Mouse (Mus musculus) limb, embryonic 12.5 days (tissue): ENCODE results near the gene C1d. TPM values are rescaled to one million over a fixed set of nuclear protein-coding genes. Genes with fewer than 3 reads are reported as not detected.
A peak's percentile ranks its signal among the peaks of the same experiment; 100 is the strongest.
"Not testable (repeated sequence)": the region's sequence is repeated elsewhere in the genome, so short reads cannot be mapped to it uniquely, and the experiment has no call there.

Source experiments
- ATAC-seq: fragments of 200-750 bp; cut with Nextera tagmentation; 2 replicates; pipeline ENCODE4 v1.8.0; 2017; ENCODE audit warnings: low read depth, moderate TSS enrichment; ENCODE audit not compliant: insufficient number of reproducible peaks, insufficient read depth, low FRiP score, low TSS enrichment
- H3K27ac ChIP-seq: fragments of 300-500 bp; sonication (generic); 2 replicates; pipeline ENCODE4 v1.5.1; 2016; ENCODE audit warnings: mild to moderate bottlenecking, moderate library complexity
- H3K27me3 ChIP-seq: fragments of 300-500 bp; sonication (generic); 2 replicates; pipeline ENCODE4 v1.6.1; 2016; ENCODE audit warnings: mild to moderate bottlenecking, moderate library complexity
- H3K36me3 ChIP-seq: fragments of 300-500 bp; sonication (generic); 2 replicates; pipeline ENCODE4 v1.6.1; 2016; ENCODE audit warnings: mild to moderate bottlenecking, moderate library complexity
- H3K4me1 ChIP-seq: fragments of 300-500 bp; sonication (generic); replicated peaks from 2 replicates; pipeline ENCODE4 v1.6.1; 2016
- H3K4me2 ChIP-seq: fragments of 300-500 bp; sonication (generic); 2 replicates; pipeline ENCODE4 v1.6.1; 2016; ENCODE audit warnings: mild to moderate bottlenecking, moderate library complexity
- H3K4me3 ChIP-seq: fragments of 300-500 bp; sonication (generic); replicated peaks from 2 replicates; pipeline ENCODE4 v1.5.1; 2016; ENCODE audit warnings: mild to moderate bottlenecking
- H3K9ac ChIP-seq: fragments of 300-500 bp; sonication (generic); replicated peaks from 2 replicates; pipeline ENCODE4 v1.6.1; 2016; ENCODE audit warnings: mild to moderate bottlenecking, moderate library complexity
- H3K9me3 ChIP-seq: fragments of 300-500 bp; sonication (generic); 2 replicates; pipeline ENCODE4 v1.6.1; 2016; ENCODE audit warnings: mild to moderate bottlenecking, moderate library complexity
- WGBS: fragments of 180-500 bp; shearing (Covaris S2); methylation state at CpG from one replicate; pipeline ENCODE4 v1.1.7; 2016; 5-methylcytosine and 5-hydroxymethylcytosine counted together
- polyA plus RNA-seq: library from polyadenylated mRNA; unstranded; fragments of >200 nt; fragmentation: Nextera tagmentation; extraction: Ambion mirVana; gene quantifications from 2 replicates; pipeline ENCODE4 v1.2.1, GENCODE M21; 2016

C1d gene
- polyA plus RNA-seq: 103 and 108 TPM in 2 replicates

DNA sequence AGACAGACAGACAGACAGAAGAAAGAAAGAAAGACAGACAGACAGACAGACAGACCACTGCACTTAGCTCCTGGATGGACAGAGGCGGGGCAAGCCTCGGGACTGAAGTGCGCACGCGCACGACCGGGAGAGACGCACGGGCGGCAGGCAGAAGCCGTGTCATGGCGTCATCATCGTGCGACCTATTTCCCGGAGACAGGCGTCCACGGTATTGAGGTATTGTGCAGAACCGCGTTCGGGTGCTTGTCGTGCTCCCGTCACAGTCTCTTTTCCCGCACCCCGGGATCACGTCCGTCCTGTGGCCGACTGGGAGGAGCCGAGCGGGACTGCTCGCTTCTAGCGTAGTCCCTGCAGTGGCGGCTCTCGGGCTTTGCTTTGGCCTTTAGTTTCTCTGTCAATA lies at the start of gene C1d:
C1d (plus strand) TSS at position 137 of the 400 bp plus-strand sequence.
- Histone ChIP-seq H3K36me3 (no peaks in the 10 kb centered on the region), H3K9ac (peak within 1 kb of the TSS; percentile 78), H3K4me3 (peak within 1 kb of the TSS; percentile 74), H3K9me3 (no peaks in the 10 kb centered on the region), H3K4me2 (peak within 1 kb of the TSS; percentile 65), H3K4me1 (peaks cover 9% of the 10 kb centered on the region; the same call in 1 of the 2 replicates), H3K27ac (peak within 1 kb of the TSS; percentile 83), H3K27me3 (peaks cover 22% of the 10 kb centered on the region)
- ATAC-seq: peak; percentile 84
- under 1% methylated on average over 23 of the region's 33 CpGs for WGBS

DNA sequence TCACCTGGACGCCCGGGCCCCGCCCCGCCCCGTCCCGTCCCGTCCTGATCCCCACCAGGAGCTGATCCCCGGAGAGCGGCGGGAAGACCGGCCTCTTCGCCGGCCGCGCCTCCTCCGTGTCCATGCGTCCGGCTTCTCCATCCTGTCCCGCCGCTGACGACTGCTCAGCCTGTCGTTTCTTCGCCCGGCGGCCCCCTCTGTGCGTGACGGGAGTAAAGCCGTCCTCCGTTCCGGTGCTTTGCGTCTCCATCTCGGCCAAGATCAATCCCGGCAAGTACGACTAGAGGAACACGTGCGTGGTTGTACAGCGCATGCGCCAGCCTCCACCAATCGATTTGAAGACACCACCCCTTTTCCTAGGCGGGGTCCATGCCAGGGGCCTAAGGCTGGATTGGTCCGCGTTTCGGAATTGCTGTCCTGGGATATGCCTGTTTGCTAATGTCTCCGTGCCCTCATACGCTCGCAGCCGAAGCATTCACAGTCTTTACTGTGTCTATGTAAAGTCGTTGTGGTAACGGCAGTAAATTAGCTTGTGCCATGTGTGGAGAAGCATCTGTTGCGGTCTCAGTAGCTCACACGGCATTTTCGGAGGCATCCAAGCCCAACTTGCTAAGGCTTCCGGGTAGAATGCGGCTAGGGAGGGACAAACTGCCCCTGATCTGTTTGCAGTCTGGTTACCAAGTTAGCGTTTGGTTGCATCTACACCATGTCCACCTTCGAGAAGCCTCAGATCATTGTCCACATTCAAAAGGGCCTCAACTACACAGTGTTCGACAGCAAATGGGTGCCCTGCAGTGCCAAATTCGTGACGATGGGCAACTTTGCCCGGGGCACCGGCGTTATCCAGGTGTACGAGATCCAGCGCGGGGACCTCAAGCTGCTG lies 45.9 kb upstream of the C1d start, which contains the start of gene Pno1:
Pno1 (minus strand) TSS at position 311 of the 883 bp plus-strand sequence.
- Histone ChIP-seq H3K4me3 (peak within 1 kb of the TSS; percentile 90), H3K36me3 (peaks cover 22% of the 10 kb centered on the region), H3K27me3 (no peaks in the 10 kb centered on the region), H3K27ac (peak within 1 kb of the TSS; percentile 84), H3K4me2 (peak within 1 kb of the TSS; percentile 67), H3K9me3 (no peaks in the 10 kb centered on the region), H3K9ac (peak within 1 kb of the TSS; percentile 68), H3K4me1 (peaks cover 18% of the 10 kb centered on the region)
- peak; percentile 99 for ATAC-seq
- WGBS: under 1% methylated on average over 65 of the region's 65 CpGs

DNA sequence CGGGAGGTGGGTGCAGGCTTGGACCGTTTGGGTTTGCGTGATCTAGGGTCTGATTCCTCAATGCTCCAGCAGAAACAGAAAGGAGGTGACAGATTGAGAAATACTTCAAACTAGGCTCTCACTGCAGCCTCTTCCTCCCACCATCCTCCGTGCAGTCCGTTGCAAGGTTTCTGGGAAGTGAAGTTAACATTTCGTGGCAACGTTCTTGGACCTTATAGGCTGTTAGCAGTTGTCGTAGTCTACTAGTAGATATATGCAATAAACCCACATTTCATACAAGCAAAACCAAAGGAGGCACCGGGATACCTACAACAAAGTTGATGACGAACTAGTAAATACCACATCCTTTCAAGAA lies 45.3 kb upstream of the C1d start:
- WGBS: 2% methylated on average over 10 of the region's 10 CpGs
- Histone ChIP-seq H3K27me3 (no peaks in the 10 kb centered on the region), H3K4me2 (peak overlapping the region; percentile 67), H3K4me3 (peak overlapping the region; percentile 90), H3K27ac (peak overlapping the region; percentile 84), H3K9me3 (no peaks in the 10 kb centered on the region), H3K36me3 (peaks cover 20% of the 10 kb centered on the region), H3K9ac (peak overlapping the region; percentile 68), H3K4me1 (peaks cover 18% of the 10 kb centered on the region)
- no peak for ATAC-seq

DNA sequence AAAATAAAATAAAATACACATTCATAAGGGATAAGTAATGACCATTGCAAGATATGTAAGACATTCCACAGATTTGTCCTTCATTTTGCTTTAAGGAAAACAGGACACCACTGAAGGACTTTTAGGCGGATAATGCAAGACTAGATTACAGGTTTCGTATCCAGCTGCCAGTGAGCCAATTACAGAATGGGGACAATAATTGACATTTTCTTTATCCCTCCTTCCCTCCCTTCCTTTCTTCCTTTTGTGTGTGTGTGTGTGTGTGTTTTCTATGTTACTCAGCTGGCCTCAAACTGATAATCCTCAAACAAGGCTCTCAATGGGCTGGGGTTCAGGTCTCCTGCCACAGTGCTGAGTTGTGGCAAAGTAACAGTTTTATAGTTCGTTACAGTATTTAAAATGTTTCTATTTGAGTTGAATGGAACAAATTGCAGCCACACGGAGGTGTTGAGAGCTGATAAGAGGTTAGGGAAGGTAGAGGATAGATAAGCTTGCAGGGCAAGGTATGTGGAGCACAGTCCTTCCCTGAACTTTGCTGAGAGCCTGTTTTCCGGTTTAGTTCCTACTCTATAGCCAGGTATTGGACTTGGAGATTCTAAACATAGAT lies 44.4 kb upstream of the C1d start:
- Histone ChIP-seq H3K4me2 (peak overlapping the region; percentile 67), H3K4me3 (peak overlapping the region; percentile 90; the same call in 1 of the 2 replicates), H3K27ac (no peak overlapping the region), H3K9ac (no peak overlapping the region), H3K4me1 (peaks cover 18% of the 10 kb centered on the region), H3K27me3 (no peaks in the 10 kb centered on the region), H3K9me3 (no peaks in the 10 kb centered on the region), H3K36me3 (peaks cover 14% of the 10 kb centered on the region; the same call in 1 of the 2 replicates)
- 87% methylated on average over 5 of the region's 5 CpGs for WGBS
- no peak for ATAC-seq

DNA sequence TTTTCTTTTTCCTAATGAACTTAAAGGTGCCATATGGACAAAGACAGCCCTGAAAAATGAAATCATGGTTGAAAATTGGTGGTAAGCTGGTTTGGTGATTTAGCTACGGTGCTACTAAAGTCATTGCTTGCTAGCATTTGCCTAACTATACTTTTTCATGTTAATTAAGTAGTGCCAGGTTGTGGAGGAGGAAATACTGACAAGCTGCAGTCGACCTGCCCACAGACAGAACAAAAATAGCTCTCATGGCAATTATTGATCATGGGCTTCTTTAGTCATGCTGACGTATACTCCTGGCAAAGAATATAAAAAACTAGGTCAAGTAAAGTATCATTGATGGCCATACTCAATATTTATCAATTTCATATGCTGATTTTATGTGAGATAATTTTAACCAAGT lies 41.9 kb upstream of the C1d start:
- H3K4me3 ChIP-seq: no peak overlapping the region
- no peak overlapping the region for H3K4me2 ChIP-seq
- WGBS: 90% methylated on average over 3 of the region's 3 CpGs
- no peaks in the 10 kb centered on the region for H3K27me3 ChIP-seq
- no peak overlapping the region for H3K9ac ChIP-seq
- no peaks in the 10 kb centered on the region for H3K9me3 ChIP-seq
- H3K27ac ChIP-seq: no peak overlapping the region
- peaks cover 1% of the 10 kb centered on the region; the same call in 1 of the 2 replicates for H3K36me3 ChIP-seq
- no peak for ATAC-seq
- peaks cover 14% of the 10 kb centered on the region for H3K4me1 ChIP-seq

DNA sequence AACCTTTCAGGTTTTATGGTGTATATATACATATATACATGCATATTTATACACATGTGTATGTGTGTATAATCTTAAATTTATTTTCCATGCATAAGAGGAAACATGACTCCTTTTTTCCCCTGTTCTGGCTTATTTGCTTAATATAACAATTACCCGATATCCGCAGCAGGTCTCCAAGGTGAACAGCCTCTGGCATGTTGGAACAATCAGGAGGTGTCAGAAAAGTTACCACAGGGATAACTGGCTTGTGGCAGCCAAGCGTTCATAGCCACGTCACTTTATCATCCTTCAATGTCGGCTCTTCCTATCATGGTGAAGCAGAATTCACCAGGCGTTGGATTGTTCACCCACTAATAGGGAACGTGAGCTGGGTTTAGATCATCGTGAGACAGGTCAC lies 36.3 kb upstream of the C1d start:
- ATAC-seq: no peak
- Histone ChIP-seq H3K4me3 (no peak overlapping the region), H3K9me3 (no peaks in the 10 kb centered on the region), H3K36me3 (peaks cover 38% of the 10 kb centered on the region), H3K27ac (no peak overlapping the region), H3K9ac (no peak overlapping the region), H3K27me3 (no peaks in the 10 kb centered on the region), H3K4me2 (no peak overlapping the region), H3K4me1 (no peaks in the 10 kb centered on the region)
- WGBS: 94% methylated on average over 8 of the region's 8 CpGs

DNA sequence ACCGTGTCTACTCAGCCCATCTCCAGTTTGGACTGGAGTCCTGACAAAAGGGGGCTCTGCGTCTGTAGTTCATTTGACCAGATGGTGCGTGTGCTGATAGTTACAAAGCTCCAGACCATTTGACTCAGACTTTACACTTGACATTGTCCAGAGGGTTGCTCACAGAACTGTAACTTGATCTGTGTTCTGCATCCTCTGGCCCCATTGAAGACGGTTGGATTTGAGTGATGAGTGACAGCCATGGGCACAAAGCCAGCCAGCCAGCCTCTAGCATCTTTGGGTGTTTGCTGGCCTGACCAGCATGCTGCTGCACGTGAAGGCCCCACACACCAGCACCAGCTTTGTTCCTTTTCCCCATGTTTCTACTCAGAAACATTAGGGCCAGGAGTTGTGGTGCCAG lies 24.6 kb upstream of the C1d start:
- no peak overlapping the region for H3K4me2 ChIP-seq
- peaks cover 31% of the 10 kb centered on the region for H3K36me3 ChIP-seq
- H3K27me3 ChIP-seq: no peaks in the 10 kb centered on the region
- H3K9ac ChIP-seq: no peak overlapping the region
- H3K27ac ChIP-seq: no peak overlapping the region
- WGBS: 70% methylated on average over 5 of the region's 5 CpGs
- no peak for ATAC-seq
- H3K4me3 ChIP-seq: no peak overlapping the region
- no peaks in the 10 kb centered on the region for H3K4me1 ChIP-seq
- no peaks in the 10 kb centered on the region for H3K9me3 ChIP-seq

DNA sequence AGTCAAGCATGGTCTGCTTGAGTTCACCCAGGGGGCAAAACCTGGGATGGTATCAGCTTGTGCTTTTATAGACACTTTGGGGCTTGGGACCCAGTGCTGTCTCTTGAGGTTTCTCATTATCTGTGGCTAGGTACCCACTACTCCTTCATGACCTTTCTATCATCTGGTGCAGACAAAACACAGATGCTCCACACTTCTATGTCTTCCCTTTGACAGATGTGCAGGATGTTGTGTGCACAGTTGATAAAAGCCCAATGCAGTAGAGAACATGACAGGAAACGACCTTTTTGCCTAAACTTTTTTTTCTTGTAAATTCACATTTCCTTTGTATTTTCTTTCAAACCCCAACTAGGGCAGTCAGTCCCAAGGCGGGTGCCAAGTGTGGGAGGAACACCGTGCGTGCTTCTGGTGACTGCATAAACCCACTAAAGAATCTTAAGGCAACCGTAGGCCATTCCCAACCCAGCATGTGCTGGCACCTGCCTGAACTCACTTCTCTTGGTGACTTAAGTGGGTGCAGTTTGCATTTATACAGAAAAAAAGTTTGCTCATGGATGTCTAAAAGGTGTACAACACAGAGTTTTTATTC lies 20.8 kb upstream of the C1d start:
- no peaks in the 10 kb centered on the region for H3K9me3 ChIP-seq
- H3K36me3 ChIP-seq: peaks cover 18% of the 10 kb centered on the region
- H3K4me1 ChIP-seq: no peaks in the 10 kb centered on the region
- ATAC-seq: no peak
- 83% methylated on average over 5 of the region's 5 CpGs for WGBS
- H3K27ac ChIP-seq: no peak overlapping the region
- H3K4me3 ChIP-seq: no peak overlapping the region
- 0 out of 2 replicates have a peak, but pooled peaks cover 6% of the 10 kb centered on the region for H3K27me3 ChIP-seq
- H3K9ac ChIP-seq: no peak overlapping the region
- no peak overlapping the region for H3K4me2 ChIP-seq

DNA sequence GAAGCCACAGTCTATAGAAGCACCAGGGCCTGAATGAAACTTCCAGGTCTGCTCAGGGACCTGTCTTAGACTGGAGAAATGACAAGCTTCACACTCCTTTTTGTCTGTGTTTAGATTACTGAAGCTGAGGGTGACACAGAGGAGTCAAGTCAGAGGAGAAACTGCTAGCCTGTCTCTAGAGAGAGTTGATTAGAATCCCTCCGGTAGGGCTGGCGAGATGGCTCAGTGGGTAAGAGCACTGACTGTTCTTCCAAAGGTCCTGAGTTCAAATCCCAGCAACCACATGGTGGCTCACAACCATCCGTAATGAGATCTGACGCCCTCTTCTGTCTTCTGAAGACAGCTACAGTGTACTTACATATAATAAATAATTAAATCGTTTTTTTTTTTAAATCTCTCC lies 18.8 kb upstream of the C1d start:
- not testable (repeated sequence) for H3K4me1 ChIP-seq, H3K9me3 ChIP-seq, H3K9ac ChIP-seq, H3K36me3 ChIP-seq, ATAC-seq, H3K27me3 ChIP-seq, H3K4me3 ChIP-seq, H3K4me2 ChIP-seq, H3K27ac ChIP-seq
- WGBS: 82% methylated on average over 5 of the region's 5 CpGs

DNA sequence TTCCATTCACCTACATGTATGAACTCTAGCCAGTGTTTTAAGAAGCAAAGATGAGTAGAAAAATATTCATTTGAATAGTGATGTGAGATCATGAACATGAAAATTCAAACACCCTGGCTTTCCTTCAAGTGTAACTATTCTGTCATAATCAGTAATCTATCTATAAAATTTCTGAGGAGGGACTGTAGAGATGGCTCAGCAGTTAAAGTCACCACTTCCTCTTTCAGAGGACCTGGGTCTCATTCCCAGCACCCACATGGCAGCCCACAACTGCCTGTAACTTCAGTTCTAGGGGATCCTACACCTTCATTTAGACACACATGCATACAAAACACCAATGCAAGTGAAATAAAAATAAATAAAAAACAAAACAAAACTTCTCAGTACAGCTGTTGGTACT lies 8.7 kb upstream of the C1d start:
- no peak for ATAC-seq
- H3K9ac ChIP-seq: no peak overlapping the region
- 0 out of 2 replicates have a peak, but pooled peaks cover 2% of the 10 kb centered on the region for H3K4me1 ChIP-seq
- H3K27me3 ChIP-seq: peaks cover 26% of the 10 kb centered on the region
- no peaks in the 10 kb centered on the region for H3K36me3 ChIP-seq
- H3K27ac ChIP-seq: no peak overlapping the region
- no peak overlapping the region for H3K4me3 ChIP-seq
- H3K4me2 ChIP-seq: no peak overlapping the region
- H3K9me3 ChIP-seq: no peaks in the 10 kb centered on the region

DNA sequence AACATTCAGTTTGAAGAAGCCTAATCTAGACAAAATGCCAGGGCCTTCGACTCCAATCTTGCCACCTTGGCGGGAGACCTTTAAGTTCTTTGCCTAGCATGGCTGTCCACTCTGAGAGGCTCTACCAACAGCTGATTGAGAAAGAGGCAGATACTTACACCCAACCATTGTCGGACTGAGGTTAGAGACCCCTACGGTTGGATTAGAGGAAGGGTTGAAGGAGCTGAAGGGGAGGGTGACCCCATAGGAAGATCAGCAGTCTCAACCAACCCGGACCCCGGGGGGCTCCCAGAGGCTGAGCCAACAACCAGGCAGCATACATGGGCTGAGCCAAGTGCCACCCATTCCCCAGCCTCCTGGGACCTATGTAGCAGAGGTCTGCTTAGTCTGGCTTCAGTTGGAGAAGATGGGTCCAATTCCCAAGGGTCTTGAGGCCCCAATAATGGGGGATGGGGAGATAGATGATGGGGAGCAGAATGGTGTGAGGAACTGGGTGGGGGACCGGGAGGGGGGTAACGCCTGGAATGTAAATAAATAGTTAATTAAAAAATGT lies 490 bp upstream of the C1d start:
- H3K27me3 ChIP-seq: peaks cover 23% of the 10 kb centered on the region
- H3K9ac ChIP-seq: 0 out of 2 replicates have a peak overlapping the region, but pooled peaks have one; percentile 78
- peak overlapping the region; percentile 74 for H3K4me3 ChIP-seq
- H3K9me3 ChIP-seq: no peaks in the 10 kb centered on the region
- WGBS: 58% methylated on average over 8 of the region's 8 CpGs
- ATAC-seq: peak; percentile 69; the same call in 1 of the 2 replicates
- no peak overlapping the region for H3K27ac ChIP-seq
- no peaks in the 10 kb centered on the region for H3K36me3 ChIP-seq
- H3K4me1 ChIP-seq: peaks cover 9% of the 10 kb centered on the region; the same call in 1 of the 2 replicates
- peak overlapping the region; percentile 65 for H3K4me2 ChIP-seq
